Mouse (Mus musculus): ENCODE data around the gene Nrf1. TPM values are rescaled to one million over a fixed set of nuclear protein-coding genes. Genes with fewer than 3 reads are reported as not detected.
A peak's percentile ranks its signal among the peaks of the same experiment; 100 is the strongest.

Nrf1 gene
- total and polyA plus RNA-seq, 2 experiments, result 11.5 to 13.5 TPM

DNA sequence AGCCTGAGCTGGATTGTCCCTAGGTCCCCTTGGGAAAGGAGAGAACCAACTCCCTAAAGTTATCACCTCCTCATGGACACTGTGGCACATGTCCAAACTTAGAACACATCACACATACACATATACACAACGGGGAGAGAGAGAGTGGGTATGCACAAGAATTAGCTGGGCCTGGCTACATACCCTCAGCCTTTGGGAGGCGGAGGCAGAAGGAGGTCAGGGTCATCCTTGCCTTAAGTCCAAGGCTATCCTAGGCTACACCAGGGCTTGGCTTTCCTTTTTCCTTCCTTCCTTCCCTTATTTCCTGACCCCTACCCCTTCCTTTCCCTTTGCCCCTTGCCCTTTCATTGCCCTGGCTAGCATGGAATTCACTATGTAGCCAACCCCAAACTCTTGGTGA lies 14.8 kb downstream of the Nrf1 start:
- Histone ChIP-seq H3K79me2 (ENCODE audit: control insufficient read depth, insufficient read depth, low read length) (peaks cover 28% of the 10 kb centered on the region; the same call in 1 of the 2 replicates), H3K27ac (replicated peaks; ENCODE audit: insufficient read depth, low read depth, low read length) (no peak overlapping the region), H3K36me3 (ENCODE audit: control insufficient read depth, insufficient read depth, low read length) (no peaks in the 10 kb centered on the region), H3K4me3 (ENCODE audit: insufficient read depth, low read depth, low read length) (no peak overlapping the region), H3K9ac (ENCODE audit: low read depth, low read length) (no peak overlapping the region), H3K27me3 (ENCODE audit: control insufficient read depth, insufficient read depth, low read length) (no peaks in the 10 kb centered on the region), H3K4me1 (ENCODE audit: control insufficient read depth, insufficient read depth, low read length) (no peaks in the 10 kb centered on the region)
- no peak for DNase-seq (ENCODE audit: extremely low read depth, low read depth, low spot score)
- 94% methylated on average over 2 of the region's 2 CpGs for WGBS
- no peak for TF ChIP-seq POLR2A (IDR thresholded peaks at IDR 0.05; ENCODE audit: extremely low read depth, insufficient read depth, low read length)
- TF ChIP-seq CTCF (IDR thresholded peaks at IDR 0.05; ENCODE audit: low read depth, low read length), result no peak

GRCm38 (mm10) chr6:30065369-30065768 lies 17.6 kb downstream of the Nrf1 start:
- no peak overlapping the region for H3K9ac ChIP-seq (ENCODE audit: low read depth, low read length)
- 84% methylated on average over 2 of the region's 2 CpGs for whole genome bisulfite sequencing
- no peak for TF ChIP-seq CTCF (IDR thresholded peaks at IDR 0.05; ENCODE audit: low read depth, low read length)
- no peak for TF ChIP-seq POLR2A (IDR thresholded peaks at IDR 0.05; ENCODE audit: extremely low read depth, insufficient read depth, low read length)
- H3K4me1 ChIP-seq (ENCODE audit: control insufficient read depth, insufficient read depth, low read length), result no peaks in the 10 kb centered on the region
- H3K36me3 ChIP-seq (ENCODE audit: control insufficient read depth, insufficient read depth, low read length), result no peaks in the 10 kb centered on the region
- H3K4me3 ChIP-seq (ENCODE audit: insufficient read depth, low read depth, low read length), result no peak overlapping the region
- DNase-seq (ENCODE audit: extremely low read depth, low read depth, low spot score), result no peak
- H3K27me3 ChIP-seq (ENCODE audit: control insufficient read depth, insufficient read depth, low read length), result no peaks in the 10 kb centered on the region
- H3K79me2 ChIP-seq (ENCODE audit: control insufficient read depth, insufficient read depth, low read length), result peaks cover 33% of the 10 kb centered on the region; the same call in 1 of the 2 replicates
- H3K27ac ChIP-seq (replicated peaks; ENCODE audit: insufficient read depth, low read depth, low read length), result no peak overlapping the region

GRCm38 (mm10) chr6:30066746-30067145 lies 19.0 kb downstream of the Nrf1 start:
- no peak overlapping the region for H3K4me3 ChIP-seq (ENCODE audit: insufficient read depth, low read depth, low read length)
- H3K27me3 ChIP-seq (ENCODE audit: control insufficient read depth, insufficient read depth, low read length), result no peaks in the 10 kb centered on the region
- TF ChIP-seq CTCF (IDR thresholded peaks at IDR 0.05; ENCODE audit: low read depth, low read length) (no peak), POLR2A (IDR thresholded peaks at IDR 0.05; ENCODE audit: extremely low read depth, insufficient read depth, low read length) (no peak)
- no peaks in the 10 kb centered on the region for H3K36me3 ChIP-seq (ENCODE audit: control insufficient read depth, insufficient read depth, low read length)
- H3K79me2 ChIP-seq (ENCODE audit: control insufficient read depth, insufficient read depth, low read length), result peaks cover 33% of the 10 kb centered on the region; the same call in 1 of the 2 replicates
- no peaks in the 10 kb centered on the region for H3K4me1 ChIP-seq (ENCODE audit: control insufficient read depth, insufficient read depth, low read length)
- H3K9ac ChIP-seq (ENCODE audit: low read depth, low read length), result no peak overlapping the region
- no peak overlapping the region for H3K27ac ChIP-seq (replicated peaks; ENCODE audit: insufficient read depth, low read depth, low read length)
- 100% methylated on average over 2 of the region's 2 CpGs for WGBS
- DNase-seq (ENCODE audit: extremely low read depth, low read depth, low spot score), result no peak

DNA sequence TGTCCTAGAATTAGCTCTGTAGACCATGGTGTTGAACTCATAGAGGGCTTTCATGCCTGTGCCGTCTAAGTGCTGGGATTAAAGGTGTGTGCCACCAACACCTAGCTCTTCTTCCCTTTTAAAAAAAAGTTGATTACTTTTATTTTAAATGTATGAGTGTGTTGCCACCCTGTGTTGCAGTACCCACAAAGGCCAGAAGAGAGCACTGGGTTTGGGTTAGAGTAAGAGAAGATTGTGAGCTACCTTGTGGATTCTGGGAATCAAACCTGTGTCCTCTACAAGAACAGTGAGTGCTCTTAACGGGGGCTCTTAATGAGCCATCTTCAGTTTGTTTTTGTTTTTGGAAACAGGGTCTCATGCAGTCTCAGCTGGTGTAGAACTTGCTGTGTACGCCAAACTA lies 24.7 kb downstream of the Nrf1 start:
- WGBS, result 98% methylated on average over 3 of the region's 3 CpGs
- peaks cover 34% of the 10 kb centered on the region; the same call in 1 of the 2 replicates for H3K79me2 ChIP-seq (ENCODE audit: control insufficient read depth, insufficient read depth, low read length)

GRCm38 (mm10) chr6:30078938-30079529 lies 31.2 kb downstream of the Nrf1 start:
- peaks cover 4% of the 10 kb centered on the region; the same call in 1 of the 2 replicates for H3K4me1 ChIP-seq (ENCODE audit: control insufficient read depth, insufficient read depth, low read length)
- no peak overlapping the region for H3K9ac ChIP-seq (ENCODE audit: low read depth, low read length)
- 94% methylated on average over 4 of the region's 4 CpGs for WGBS
- TF ChIP-seq CTCF (IDR thresholded peaks at IDR 0.05; ENCODE audit: low read depth, low read length) (no peak), POLR2A (IDR thresholded peaks at IDR 0.05; ENCODE audit: extremely low read depth, insufficient read depth, low read length) (no peak)
- no peak for DNase-seq (ENCODE audit: extremely low read depth, low read depth, low spot score)
- no peak overlapping the region for H3K4me3 ChIP-seq (ENCODE audit: insufficient read depth, low read depth, low read length)
- no peak overlapping the region for H3K27ac ChIP-seq (replicated peaks; ENCODE audit: insufficient read depth, low read depth, low read length)
- H3K27me3 ChIP-seq (ENCODE audit: control insufficient read depth, insufficient read depth, low read length), result no peaks in the 10 kb centered on the region
- H3K36me3 ChIP-seq (ENCODE audit: control insufficient read depth, insufficient read depth, low read length), result no peaks in the 10 kb centered on the region
- peaks cover 30% of the 10 kb centered on the region; the same call in 1 of the 2 replicates for H3K79me2 ChIP-seq (ENCODE audit: control insufficient read depth, insufficient read depth, low read length)

More for the DNA sequence above, 24.7 kb downstream of the Nrf1 start:
- Histone ChIP-seq H3K36me3 (ENCODE audit: control insufficient read depth, insufficient read depth, low read length) (no peaks in the 10 kb centered on the region), H3K4me1 (ENCODE audit: control insufficient read depth, insufficient read depth, low read length) (peaks cover 2% of the 10 kb centered on the region; the same call in 1 of the 2 replicates), H3K4me3 (ENCODE audit: insufficient read depth, low read depth, low read length) (no peak overlapping the region), H3K27me3 (ENCODE audit: control insufficient read depth, insufficient read depth, low read length) (no peaks in the 10 kb centered on the region), H3K9ac (ENCODE audit: low read depth, low read length) (no peak overlapping the region), H3K27ac (replicated peaks; ENCODE audit: insufficient read depth, low read depth, low read length) (no peak overlapping the region)
- DNase-seq (ENCODE audit: extremely low read depth, low read depth, low spot score), result no peak
- TF ChIP-seq POLR2A (IDR thresholded peaks at IDR 0.05; ENCODE audit: extremely low read depth, insufficient read depth, low read length), result no peak
- no peak for TF ChIP-seq CTCF (IDR thresholded peaks at IDR 0.05; ENCODE audit: low read depth, low read length)

DNA sequence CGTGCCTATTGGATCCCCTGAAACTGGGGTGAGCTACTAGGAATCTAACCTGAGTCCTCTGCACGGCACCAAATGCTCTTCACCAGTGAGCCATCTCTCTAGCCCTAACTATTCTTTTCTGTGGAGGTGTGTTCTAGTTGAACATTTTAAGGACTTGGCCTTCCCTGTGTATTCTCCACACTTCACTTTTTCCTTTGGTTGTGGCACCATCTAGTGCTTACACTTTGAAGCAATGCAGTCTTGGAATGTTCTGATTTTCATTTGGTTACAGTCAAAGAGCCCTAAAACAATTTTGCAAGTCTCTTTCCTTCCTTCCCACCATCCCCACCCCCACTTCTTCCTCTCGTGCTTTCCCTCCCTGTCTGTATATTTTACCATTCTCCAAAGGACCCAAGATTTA lies 33.6 kb downstream of the Nrf1 start:
- H3K27ac ChIP-seq (replicated peaks; ENCODE audit: insufficient read depth, low read depth, low read length), result no peak overlapping the region
- no peaks in the 10 kb centered on the region for H3K36me3 ChIP-seq (ENCODE audit: control insufficient read depth, insufficient read depth, low read length)
- H3K9ac ChIP-seq (ENCODE audit: low read depth, low read length), result no peak overlapping the region
- no peaks in the 10 kb centered on the region for H3K27me3 ChIP-seq (ENCODE audit: control insufficient read depth, insufficient read depth, low read length)
- TF ChIP-seq CTCF (IDR thresholded peaks at IDR 0.05; ENCODE audit: low read depth, low read length) (0 out of 2 replicates have a peak, but pooled peaks have one; percentile 17), POLR2A (IDR thresholded peaks at IDR 0.05; ENCODE audit: extremely low read depth, insufficient read depth, low read length) (no peak)
- peaks cover 26% of the 10 kb centered on the region; the same call in 1 of the 2 replicates for H3K79me2 ChIP-seq (ENCODE audit: control insufficient read depth, insufficient read depth, low read length)
- peak; percentile 24 for DNase-seq (ENCODE audit: extremely low read depth, low read depth, low spot score)
- H3K4me1 ChIP-seq (ENCODE audit: control insufficient read depth, insufficient read depth, low read length), result peaks cover 4% of the 10 kb centered on the region; the same call in 1 of the 2 replicates
- no peak overlapping the region for H3K4me3 ChIP-seq (ENCODE audit: insufficient read depth, low read depth, low read length)
- 80% methylated on average over 3 of the region's 3 CpGs for WGBS
